Mouse (Mus musculus) stomach, embryonic 16.5 days (tissue): Measurements from ENCODE around the gene Cox5b. TPM values are rescaled to one million over a fixed set of nuclear protein-coding genes. Genes with fewer than 3 reads are reported as not detected.

Experiments used
- ATAC-seq: fragments of 200-750 bp; cut with Nextera tagmentation; 2 replicates; pipeline ENCODE4 v1.8.0; 2017; ENCODE audit warnings: moderate number of reproducible peaks, moderate TSS enrichment; ENCODE audit not compliant: insufficient read depth, low FRiP score
- H3K27ac ChIP-seq: fragments of 300-500 bp; sonication (generic); 2 replicates; pipeline ENCODE4 v1.5.1; 2014; ENCODE audit warnings: low read length
- H3K27me3 ChIP-seq: fragments of 300-500 bp; sonication (generic); 2 replicates; pipeline ENCODE4 v1.6.1; 2014; ENCODE audit warnings: low read length, control low read depth, mixed read lengths; ENCODE audit not compliant: control insufficient read depth, insufficient read depth
- H3K36me3 ChIP-seq: fragments of 300-500 bp; sonication (generic); 2 replicates; pipeline ENCODE4 v1.6.1; 2014; ENCODE audit warnings: low read length; ENCODE audit not compliant: control insufficient read depth, insufficient read depth
- H3K4me1 ChIP-seq: fragments of 300-500 bp; sonication (generic); 2 replicates; pipeline ENCODE4 v1.6.1; 2014; ENCODE audit warnings: low read length, control low read depth, mixed read lengths; ENCODE audit not compliant: control insufficient read depth, insufficient read depth
- H3K4me2 ChIP-seq: fragments of 300-500 bp; sonication (generic); 2 replicates; pipeline ENCODE4 v1.6.1; 2014; ENCODE audit warnings: low read depth, low read length, mixed read lengths
- H3K4me3 ChIP-seq: fragments of 300-500 bp; sonication (generic); replicated peaks from 2 replicates; pipeline ENCODE4 v1.5.1; 2014; ENCODE audit warnings: mild to moderate bottlenecking, low read length
- H3K9ac ChIP-seq: fragments of 300-500 bp; sonication (generic); 2 replicates; pipeline ENCODE4 v1.6.1; 2014; ENCODE audit warnings: low read length
- H3K9me3 ChIP-seq: fragments of 300-500 bp; sonication (generic); replicated peaks from 2 replicates; pipeline ENCODE4 v1.6.1; 2016; ENCODE audit warnings: low read length, control low read depth; ENCODE audit not compliant: control insufficient read depth
- WGBS: fragments of 180-500 bp; shearing (Covaris S2); extraction: QIAGEN DNeasy Blood & Tissue Kit; methylation state at CpG from one replicate; pipeline ENCODE4 v1.1.7; 2014; 5-methylcytosine and 5-hydroxymethylcytosine counted together
- polyA plus RNA-seq: library from polyadenylated mRNA; unstranded; fragments of >200 nt; fragmentation: Nextera tagmentation; extraction: Ambion mirVana; gene quantifications from 2 replicates; pipeline ENCODE4 v1.2.1, GENCODE M21; 2015

Gene Cox5b
- polyA plus RNA-seq, result 591 and 640 TPM in 2 replicates

- Histone ChIP-seq H3K4me1 (no peaks in the 10 kb centered on the region), H3K27me3 (no peaks in the 10 kb centered on the region), H3K9ac (peak within 1 kb of the TSS; percentile 95), H3K4me2 (peak within 1 kb of the TSS; percentile 91), H3K4me3 (peak within 1 kb of the TSS; percentile 88), H3K27ac (peak within 1 kb of the TSS; percentile 53), H3K9me3 (no peaks in the 10 kb centered on the region), H3K36me3 (no peaks in the 10 kb centered on the region; the same call in 1 of the 2 replicates)
- 1% methylated on average over 68 of the region's 68 CpGs for WGBS
- ATAC-seq, result peak; percentile 98
Observed at GRCm38 (mm10) chr1:36691271-36692155, at the start of gene Cox5b. Gene Cox5b (plus strand): TSS chr1:36691449.

- H3K36me3 ChIP-seq, result no peaks in the 10 kb centered on the region
- H3K4me3 ChIP-seq, result no peak overlapping the region
- H3K4me1 ChIP-seq, result peaks cover 6% of the 10 kb centered on the region; the same call in 1 of the 2 replicates
- H3K27me3 ChIP-seq, result no peaks in the 10 kb centered on the region
- no peak overlapping the region for H3K9ac ChIP-seq
- 85% methylated on average over 7 of the region's 7 CpGs for WGBS
- H3K4me2 ChIP-seq, result no peak overlapping the region
- ATAC-seq, result no peak
- no peaks in the 10 kb centered on the region for H3K9me3 ChIP-seq
- H3K27ac ChIP-seq, result no peak overlapping the region
Observed at GRCm38 (mm10) chr1:36643957-36644614, 47.2 kb upstream of the Cox5b start.

- no peak overlapping the region for H3K4me2 ChIP-seq
- H3K4me3 ChIP-seq, result no peak overlapping the region
- no peaks in the 10 kb centered on the region for H3K36me3 ChIP-seq
- H3K9ac ChIP-seq, result no peak overlapping the region
- WGBS, result 72% methylated on average over 9 of the region's 9 CpGs
- H3K27me3 ChIP-seq, result no peaks in the 10 kb centered on the region
- H3K9me3 ChIP-seq, result no peaks in the 10 kb centered on the region
- no peak for ATAC-seq
- H3K4me1 ChIP-seq, result peaks cover 6% of the 10 kb centered on the region; the same call in 1 of the 2 replicates
- H3K27ac ChIP-seq, result no peak overlapping the region
Observed at GRCm38 (mm10) chr1:36644615-36645007, 46.6 kb upstream of the Cox5b start.

GRCm38 (mm10) chr1:36646285-36646684, 45.0 kb upstream of the Cox5b start:
- no peak overlapping the region for H3K9ac ChIP-seq
- no peak overlapping the region for H3K27ac ChIP-seq
- no peak overlapping the region for H3K4me2 ChIP-seq
- no peaks in the 10 kb centered on the region for H3K27me3 ChIP-seq
- WGBS, result 69% methylated on average over 3 of the region's 3 CpGs
- no peak for ATAC-seq
- no peak overlapping the region for H3K4me3 ChIP-seq
- no peaks in the 10 kb centered on the region for H3K9me3 ChIP-seq
- H3K36me3 ChIP-seq, result no peaks in the 10 kb centered on the region
- no peaks in the 10 kb centered on the region for H3K4me1 ChIP-seq

GRCm38 (mm10) chr1:36647631-36648030, 43.6 kb upstream of the Cox5b start:
- ATAC-seq, result peak; percentile 84
- WGBS, result 50% methylated on average over 5 of the region's 5 CpGs
- H3K4me3 ChIP-seq, result no peak overlapping the region
- no peak overlapping the region for H3K9ac ChIP-seq
- H3K27ac ChIP-seq, result peak overlapping the region; percentile 87
- no peaks in the 10 kb centered on the region for H3K9me3 ChIP-seq
- no peaks in the 10 kb centered on the region for H3K27me3 ChIP-seq
- H3K4me2 ChIP-seq, result no peak overlapping the region
- no peaks in the 10 kb centered on the region for H3K4me1 ChIP-seq
- no peaks in the 10 kb centered on the region for H3K36me3 ChIP-seq

- WGBS, result 79% methylated on average over 5 of the region's 5 CpGs
- no peak overlapping the region for H3K9ac ChIP-seq
- H3K4me2 ChIP-seq, result no peak overlapping the region
- no peaks in the 10 kb centered on the region for H3K4me1 ChIP-seq
- no peaks in the 10 kb centered on the region for H3K9me3 ChIP-seq
- no peaks in the 10 kb centered on the region for H3K36me3 ChIP-seq
- ATAC-seq, result no peak
- H3K27me3 ChIP-seq, result no peaks in the 10 kb centered on the region
- no peak overlapping the region for H3K27ac ChIP-seq
- no peak overlapping the region for H3K4me3 ChIP-seq
Observed at GRCm38 (mm10) chr1:36655039-36655438, 36.2 kb upstream of the Cox5b start.

GRCm38 (mm10) chr1:36656233-36656632, 35.0 kb upstream of the Cox5b start:
- ATAC-seq, result no peak
- Histone ChIP-seq H3K9me3 (no peaks in the 10 kb centered on the region), H3K27me3 (no peaks in the 10 kb centered on the region), H3K4me3 (no peak overlapping the region), H3K9ac (no peak overlapping the region), H3K4me1 (no peaks in the 10 kb centered on the region), H3K27ac (no peak overlapping the region), H3K4me2 (no peak overlapping the region), H3K36me3 (no peaks in the 10 kb centered on the region)
- WGBS, result 76% methylated on average over 3 of the region's 3 CpGs

GRCm38 (mm10) chr1:36657658-36658415, 33.4 kb upstream of the Cox5b start:
- WGBS, result 78% methylated on average over 4 of the region's 4 CpGs
- Histone ChIP-seq H3K27me3 (no peaks in the 10 kb centered on the region), H3K9me3 (no peaks in the 10 kb centered on the region), H3K4me1 (no peaks in the 10 kb centered on the region), H3K9ac (no peak overlapping the region), H3K4me2 (no peak overlapping the region), H3K36me3 (no peaks in the 10 kb centered on the region), H3K4me3 (no peak overlapping the region), H3K27ac (no peak overlapping the region)
- no peak for ATAC-seq
